Mouse (Mus musculus): Measurements from ENCODE around the gene Rraga. TPM values are rescaled to one million over a fixed set of nuclear protein-coding genes. Genes with fewer than 3 reads are reported as not detected.

Gene Rraga
- total and polyA plus RNA-seq, 2 experiments from 2014 or later = 31.3 to 135 TPM

- Histone ChIP-seq H3K4me3 (ENCODE audit: low read length) (no peak overlapping the region), H3K27me3 (ENCODE audit: insufficient read depth, low read length) (no peaks in the 10 kb centered on the region), H3K36me3 (ENCODE audit: insufficient read depth, low read length) (no peaks in the 10 kb centered on the region), H3K9ac (replicated peaks; ENCODE audit: low read length) (no peak overlapping the region), H3K27ac (no peak overlapping the region), H3K4me2 (ENCODE audit: low read depth, low read length) (no peak overlapping the region), H3K9me3 (ENCODE audit: low read length) (no peaks in the 10 kb centered on the region), H3K4me1 (ENCODE audit: insufficient read depth, low read length) (no peaks in the 10 kb centered on the region)
- WGBS = 93% methylated on average over 5 of the region's 5 CpGs
- TF ChIP-seq CTCF (IDR thresholded peaks at IDR 0.05; ENCODE audit: low read depth) = no peak
- ATAC-seq = no peak
- no peak for DNase-seq (ENCODE audit: low spot score)
These were observed 36.5 kb upstream of the Rraga start for GRCm38 (mm10) chr4:86538936-86539335.

- no peaks in the 10 kb centered on the region for H3K27me3 ChIP-seq (ENCODE audit: insufficient read depth, low read length)
- H3K9ac ChIP-seq (replicated peaks; ENCODE audit: low read length) = no peak overlapping the region
- no peaks in the 10 kb centered on the region for H3K36me3 ChIP-seq (ENCODE audit: insufficient read depth, low read length)
- WGBS = 54% methylated on average over 1 of the region's 1 CpGs
- ATAC-seq (no peak), DNase-seq (ENCODE audit: low spot score) (no peak)
- H3K9me3 ChIP-seq (ENCODE audit: low read length) = no peaks in the 10 kb centered on the region
- TF ChIP-seq CTCF (IDR thresholded peaks at IDR 0.05; ENCODE audit: low read depth) = no peak
- H3K4me1 ChIP-seq (ENCODE audit: insufficient read depth, low read length) = no peaks in the 10 kb centered on the region
- H3K27ac ChIP-seq = no peak overlapping the region
- H3K4me3 ChIP-seq (ENCODE audit: low read length) = no peak overlapping the region
- H3K4me2 ChIP-seq (ENCODE audit: low read depth, low read length) = no peak overlapping the region
These were observed 33.9 kb upstream of the Rraga start for GRCm38 (mm10) chr4:86541573-86541972.

GRCm38 (mm10) chr4:86543999-86544398 lies 31.5 kb upstream of the Rraga start:
- WGBS = 43% methylated on average over 3 of the region's 3 CpGs

GRCm38 (mm10) chr4:86545615-86546014 lies 29.9 kb upstream of the Rraga start:
- peak; percentile 81 for DNase-seq (ENCODE audit: low spot score)
- no peaks in the 10 kb centered on the region for H3K9me3 ChIP-seq (ENCODE audit: low read length)
- no peak overlapping the region for H3K4me3 ChIP-seq (ENCODE audit: low read length)
- no peaks in the 10 kb centered on the region for H3K4me1 ChIP-seq (ENCODE audit: insufficient read depth, low read length)
- H3K4me2 ChIP-seq (ENCODE audit: low read depth, low read length) = no peak overlapping the region
- no peak overlapping the region for H3K27ac ChIP-seq
- peak; percentile 35; the same call in 1 of the 2 replicates for ATAC-seq
- no peak overlapping the region for H3K9ac ChIP-seq (replicated peaks; ENCODE audit: low read length)
- no peaks in the 10 kb centered on the region for H3K27me3 ChIP-seq (ENCODE audit: insufficient read depth, low read length)
- TF ChIP-seq CTCF (IDR thresholded peaks at IDR 0.05; ENCODE audit: low read depth) = peak; percentile 77
- WGBS = 48% methylated on average over 5 of the region's 5 CpGs
- no peaks in the 10 kb centered on the region for H3K36me3 ChIP-seq (ENCODE audit: insufficient read depth, low read length)

More at GRCm38 (mm10) chr4:86543999-86544398, 31.5 kb upstream of the Rraga start:
- TF ChIP-seq CTCF (IDR thresholded peaks at IDR 0.05; ENCODE audit: low read depth) = no peak
- DNase-seq (ENCODE audit: low spot score) = peak; percentile 39
- H3K4me2 ChIP-seq (ENCODE audit: low read depth, low read length) = no peak overlapping the region
- ATAC-seq = no peak
- H3K9me3 ChIP-seq (ENCODE audit: low read length) = no peaks in the 10 kb centered on the region
- no peaks in the 10 kb centered on the region for H3K4me1 ChIP-seq (ENCODE audit: insufficient read depth, low read length)
- no peaks in the 10 kb centered on the region for H3K36me3 ChIP-seq (ENCODE audit: insufficient read depth, low read length)
- H3K4me3 ChIP-seq (ENCODE audit: low read length) = no peak overlapping the region
- no peak overlapping the region for H3K9ac ChIP-seq (replicated peaks; ENCODE audit: low read length)
- H3K27me3 ChIP-seq (ENCODE audit: insufficient read depth, low read length) = no peaks in the 10 kb centered on the region
- no peak overlapping the region for H3K27ac ChIP-seq

GRCm38 (mm10) chr4:86548332-86548731 lies 27.1 kb upstream of the Rraga start:
- DNase-seq (ENCODE audit: low spot score) (no peak), ATAC-seq (no peak)
- Histone ChIP-seq H3K27ac (no peak overlapping the region), H3K9me3 (ENCODE audit: low read length) (no peaks in the 10 kb centered on the region), H3K9ac (replicated peaks; ENCODE audit: low read length) (no peak overlapping the region), H3K27me3 (ENCODE audit: insufficient read depth, low read length) (no peaks in the 10 kb centered on the region), H3K4me3 (ENCODE audit: low read length) (no peak overlapping the region), H3K4me1 (ENCODE audit: insufficient read depth, low read length) (no peaks in the 10 kb centered on the region), H3K4me2 (ENCODE audit: low read depth, low read length) (no peak overlapping the region), H3K36me3 (ENCODE audit: insufficient read depth, low read length) (no peaks in the 10 kb centered on the region)
- 90% methylated on average over 9 of the region's 9 CpGs for WGBS
- TF ChIP-seq CTCF (IDR thresholded peaks at IDR 0.05; ENCODE audit: low read depth) = no peak

- 20% methylated on average over 6 of the region's 6 CpGs for WGBS
- no peaks in the 10 kb centered on the region for H3K9me3 ChIP-seq (ENCODE audit: low read length)
- peak; percentile 90 for DNase-seq (ENCODE audit: low spot score)
These were observed 20.3 kb upstream of the Rraga start for GRCm38 (mm10) chr4:86555035-86555707.

GRCm38 (mm10) chr4:86557371-86557770 lies 18.1 kb upstream of the Rraga start:
- Histone ChIP-seq H3K36me3 (ENCODE audit: insufficient read depth, low read length) (no peaks in the 10 kb centered on the region), H3K4me3 (ENCODE audit: low read length) (no peak overlapping the region), H3K4me2 (ENCODE audit: low read depth, low read length) (no peak overlapping the region), H3K9ac (replicated peaks; ENCODE audit: low read length) (no peak overlapping the region), H3K27ac (no peak overlapping the region), H3K4me1 (ENCODE audit: insufficient read depth, low read length) (no peaks in the 10 kb centered on the region), H3K9me3 (ENCODE audit: low read length) (no peaks in the 10 kb centered on the region), H3K27me3 (ENCODE audit: insufficient read depth, low read length) (no peaks in the 10 kb centered on the region)
- no peak for TF ChIP-seq CTCF (IDR thresholded peaks at IDR 0.05; ENCODE audit: low read depth)
- no peak for ATAC-seq
- WGBS = 71% methylated on average over 7 of the region's 7 CpGs
- no peak for DNase-seq (ENCODE audit: low spot score)

More at GRCm38 (mm10) chr4:86555035-86555707, 20.3 kb upstream of the Rraga start:
- TF ChIP-seq CTCF (IDR thresholded peaks at IDR 0.05; ENCODE audit: low read depth) = peak; percentile 73
- ATAC-seq = peak; percentile 70; the same call in 1 of the 2 replicates
- no peak overlapping the region for H3K4me3 ChIP-seq (ENCODE audit: low read length)
- H3K27me3 ChIP-seq (ENCODE audit: insufficient read depth, low read length) = no peaks in the 10 kb centered on the region
- H3K27ac ChIP-seq = no peak overlapping the region
- H3K9ac ChIP-seq (replicated peaks; ENCODE audit: low read length) = no peak overlapping the region
- no peaks in the 10 kb centered on the region for H3K36me3 ChIP-seq (ENCODE audit: insufficient read depth, low read length)
- H3K4me1 ChIP-seq (ENCODE audit: insufficient read depth, low read length) = no peaks in the 10 kb centered on the region
- no peak overlapping the region for H3K4me2 ChIP-seq (ENCODE audit: low read depth, low read length)
